Mouse (Mus musculus): ENCODE data around the gene Ifrd2. TPM values are rescaled to one million over a fixed set of nuclear protein-coding genes. Genes with fewer than 3 reads are reported as not detected.

The Ifrd2 gene
- polyA plus RNA-seq, 1 experiment from 2014 or later, result 171 TPM

DNA sequence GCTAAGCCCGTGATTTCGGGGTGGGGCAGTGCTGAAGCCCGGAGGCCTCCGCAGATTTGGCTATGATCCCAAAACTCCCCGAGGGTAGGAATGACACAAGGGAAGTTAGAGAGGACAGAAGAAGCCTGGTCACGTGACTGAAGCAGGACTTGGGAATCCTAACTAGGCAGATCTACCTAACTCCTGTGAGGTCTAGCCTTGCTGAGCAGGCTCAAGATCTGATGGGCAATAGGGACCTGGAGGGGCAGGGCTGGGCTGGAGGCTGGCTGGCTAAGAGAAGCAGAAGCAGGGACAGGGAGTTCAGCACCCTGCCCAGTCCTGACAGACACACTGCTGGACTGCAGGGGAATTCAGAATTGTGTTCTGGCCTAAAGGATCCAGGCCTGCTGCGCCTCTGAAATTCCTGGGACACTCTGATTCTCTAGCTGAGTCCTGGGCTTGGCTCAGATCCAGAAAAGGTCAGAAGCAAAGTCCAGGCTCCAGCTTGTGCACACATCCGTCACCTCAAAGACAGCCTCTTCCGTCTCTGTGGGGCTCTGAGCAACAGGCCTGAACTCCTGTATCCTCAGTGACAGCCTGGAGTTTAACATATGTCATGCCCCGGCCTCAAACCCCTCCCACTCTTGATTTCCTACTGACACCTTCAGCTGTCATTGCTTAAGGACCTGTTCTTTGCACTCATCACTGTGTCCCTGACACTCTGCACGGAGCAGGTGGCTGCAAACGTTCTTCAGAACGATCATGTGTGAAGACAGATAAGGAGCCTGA is 31.5 kb downstream of the Ifrd2 start:
- Histone ChIP-seq H3K9ac (no peak overlapping the region), H3K4me3 (no peak overlapping the region), H3K36me3 (peaks cover 86% of the 10 kb centered on the region), H3K27ac (peak overlapping the region; percentile 61), H3K9me3 (replicated peaks) (no peaks in the 10 kb centered on the region), H3K4me1 (peaks cover 27% of the 10 kb centered on the region), H3K27me3 (replicated peaks) (no peaks in the 10 kb centered on the region), H3K4me2 (no peak overlapping the region)
- WGBS (ENCODE audit: insufficient replicate concordance), result 57% methylated on average over 13 of the region's 13 CpGs
- ATAC-seq, result peak; percentile 60

DNA sequence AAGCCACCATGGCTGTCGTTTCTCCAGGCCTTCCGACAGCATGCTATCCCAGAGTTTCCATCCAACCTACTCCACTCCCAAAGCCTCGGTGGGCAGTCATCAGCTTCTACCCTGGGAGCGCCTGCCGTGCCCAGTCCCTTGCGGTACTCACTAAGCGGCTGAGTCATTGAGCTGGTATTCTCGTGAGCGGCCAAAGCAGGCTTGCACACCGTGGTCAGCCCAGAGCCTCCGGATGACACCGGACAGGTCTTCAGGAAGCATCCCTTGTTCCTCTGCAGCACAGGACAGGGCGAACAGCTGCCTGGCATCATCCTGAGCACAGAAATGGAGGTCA is 32.1 kb downstream of the Ifrd2 start:
- 68% methylated on average over 13 of the region's 13 CpGs for WGBS (ENCODE audit: insufficient replicate concordance)
- Histone ChIP-seq H3K4me2 (no peak overlapping the region), H3K4me3 (no peak overlapping the region), H3K27ac (peak overlapping the region; percentile 61), H3K4me1 (peaks cover 32% of the 10 kb centered on the region), H3K9me3 (replicated peaks) (no peaks in the 10 kb centered on the region), H3K9ac (no peak overlapping the region), H3K36me3 (peaks cover 85% of the 10 kb centered on the region), H3K27me3 (replicated peaks) (no peaks in the 10 kb centered on the region)
- ATAC-seq, result peak; percentile 8

DNA sequence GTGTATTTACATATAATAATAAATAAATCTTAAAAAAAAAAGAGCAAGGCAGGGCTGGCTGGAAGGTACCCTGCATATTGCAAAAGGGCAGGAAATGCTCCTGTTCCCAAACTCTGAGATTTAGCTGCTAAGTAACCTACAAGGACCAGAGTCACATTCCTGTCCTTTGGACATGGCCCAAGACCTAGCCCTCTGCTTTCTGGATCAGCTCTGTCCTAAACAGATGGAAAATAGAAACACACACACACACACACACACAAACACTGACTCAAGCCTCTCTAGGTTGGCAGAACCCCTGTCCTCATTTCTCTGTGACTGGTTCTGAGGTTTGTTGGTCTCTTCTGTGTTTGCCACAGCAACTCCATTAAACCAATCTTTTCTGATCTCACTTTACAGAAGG is 33.5 kb downstream of the Ifrd2 start:
- Histone ChIP-seq H3K4me3 (no peak overlapping the region), H3K9me3 (replicated peaks) (no peaks in the 10 kb centered on the region), H3K4me1 (peaks cover 47% of the 10 kb centered on the region), H3K27ac (no peak overlapping the region), H3K36me3 (peaks cover 84% of the 10 kb centered on the region), H3K4me2 (no peak overlapping the region), H3K9ac (no peak overlapping the region), H3K27me3 (replicated peaks) (no peaks in the 10 kb centered on the region)
- ATAC-seq, result no peak

DNA sequence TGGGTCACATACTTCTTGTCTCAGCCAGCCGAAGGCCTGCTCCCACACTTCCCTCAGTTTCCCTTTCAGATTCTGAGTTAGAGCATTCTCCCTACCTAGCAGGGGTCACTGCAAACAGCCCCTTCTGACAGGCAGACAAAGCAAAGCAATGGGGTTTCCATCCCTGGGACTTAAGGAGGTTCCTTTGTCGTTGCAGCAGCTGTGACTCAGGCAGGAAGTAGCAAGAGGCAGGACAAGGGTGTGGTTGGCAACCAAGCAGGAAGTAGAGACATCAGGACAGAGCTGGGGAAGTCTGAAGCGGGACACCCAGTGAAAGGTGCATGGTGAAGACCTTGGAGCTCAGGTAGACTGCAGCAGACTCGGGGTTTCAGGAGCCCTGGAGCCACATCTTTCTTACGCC is 37.1 kb downstream of the Ifrd2 start:
- Histone ChIP-seq H3K4me1 (peaks cover 70% of the 10 kb centered on the region), H3K4me3 (no peak overlapping the region), H3K9me3 (replicated peaks) (no peaks in the 10 kb centered on the region), H3K9ac (no peak overlapping the region), H3K4me2 (peak overlapping the region; percentile 17; the same call in 1 of the 2 replicates), H3K27ac (peak overlapping the region; percentile 34; the same call in 1 of the 2 replicates), H3K36me3 (peaks cover 75% of the 10 kb centered on the region), H3K27me3 (replicated peaks) (no peaks in the 10 kb centered on the region)
- WGBS (ENCODE audit: insufficient replicate concordance), result 39% methylated on average over 5 of the region's 5 CpGs
- no peak for ATAC-seq

DNA sequence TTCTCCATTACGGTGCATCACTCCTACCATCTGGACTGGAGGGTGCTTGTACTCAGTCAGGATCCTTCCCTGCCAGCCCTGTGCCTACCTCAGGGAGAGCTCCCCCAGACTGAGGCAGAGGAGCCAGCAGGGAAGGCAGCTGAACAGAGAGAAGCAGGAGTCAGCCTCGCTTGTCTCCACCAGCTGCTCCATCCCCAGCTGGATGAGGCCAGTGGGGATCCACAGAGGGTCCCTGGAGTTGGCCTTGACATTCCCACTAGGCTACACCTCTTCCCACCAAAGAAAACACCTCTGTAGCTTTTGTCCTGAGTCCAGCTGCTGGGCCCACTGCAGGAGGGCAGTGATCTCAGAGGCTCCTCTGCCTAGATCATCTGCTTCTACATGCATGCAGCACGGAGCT is 37.5 kb downstream of the Ifrd2 start:
- Histone ChIP-seq H3K27me3 (replicated peaks) (no peaks in the 10 kb centered on the region), H3K9me3 (replicated peaks) (no peaks in the 10 kb centered on the region), H3K27ac (0 out of 2 replicates have a peak overlapping the region, but pooled peaks have one; percentile 34), H3K4me3 (no peak overlapping the region), H3K4me2 (peak overlapping the region; percentile 17; the same call in 1 of the 2 replicates), H3K36me3 (peaks cover 71% of the 10 kb centered on the region), H3K4me1 (peaks cover 70% of the 10 kb centered on the region), H3K9ac (no peak overlapping the region)
- 68% methylated on average over 3 of the region's 3 CpGs for WGBS (ENCODE audit: insufficient replicate concordance)
- no peak for ATAC-seq

DNA sequence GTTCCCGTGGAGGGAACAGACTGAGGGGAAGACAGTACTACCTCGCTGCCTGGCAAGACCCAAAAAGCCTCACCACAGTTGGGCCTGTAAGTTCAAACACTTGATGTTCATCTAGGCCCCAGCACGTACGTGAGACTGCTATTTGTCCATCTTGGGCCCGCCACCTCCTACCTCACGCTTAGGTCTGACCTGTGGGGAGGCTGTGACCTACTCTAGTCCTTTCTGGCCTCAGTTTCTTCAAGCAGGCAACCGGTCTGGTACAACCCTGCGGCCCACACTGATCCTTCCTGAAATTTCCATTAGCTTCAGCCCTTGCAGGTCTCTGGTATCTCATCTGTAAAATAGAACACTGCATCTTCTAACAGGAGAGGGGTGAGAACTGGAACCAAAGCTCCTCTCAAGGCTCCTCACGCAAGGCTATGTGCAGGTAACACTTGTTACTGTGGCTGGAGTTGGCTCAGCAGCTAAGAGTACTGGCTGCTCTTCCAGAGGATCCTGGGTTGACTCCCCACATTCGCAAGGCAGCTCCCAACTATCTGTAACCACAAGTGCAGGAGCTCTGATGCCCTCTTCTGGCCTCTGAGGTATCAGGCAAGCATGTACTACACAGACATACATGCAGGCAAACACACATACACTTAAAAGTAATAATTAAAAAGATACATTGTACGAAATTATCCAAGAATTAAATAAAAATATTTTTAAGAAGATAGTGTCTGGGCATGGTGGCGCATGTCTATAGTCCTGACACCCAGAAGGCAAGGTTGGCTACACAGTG is 38.1 kb downstream of the Ifrd2 start:
- Histone ChIP-seq H3K4me2 (peak overlapping the region; percentile 47; the same call in 1 of the 2 replicates), H3K4me1 (peaks cover 70% of the 10 kb centered on the region), H3K27ac (peak overlapping the region; percentile 34; the same call in 1 of the 2 replicates), H3K9ac (no peak overlapping the region), H3K27me3 (replicated peaks) (no peaks in the 10 kb centered on the region), H3K36me3 (peaks cover 67% of the 10 kb centered on the region), H3K9me3 (replicated peaks) (no peaks in the 10 kb centered on the region), H3K4me3 (no peak overlapping the region)
- no peak for ATAC-seq
- 82% methylated on average over 12 of the region's 12 CpGs for WGBS (ENCODE audit: insufficient replicate concordance)

DNA sequence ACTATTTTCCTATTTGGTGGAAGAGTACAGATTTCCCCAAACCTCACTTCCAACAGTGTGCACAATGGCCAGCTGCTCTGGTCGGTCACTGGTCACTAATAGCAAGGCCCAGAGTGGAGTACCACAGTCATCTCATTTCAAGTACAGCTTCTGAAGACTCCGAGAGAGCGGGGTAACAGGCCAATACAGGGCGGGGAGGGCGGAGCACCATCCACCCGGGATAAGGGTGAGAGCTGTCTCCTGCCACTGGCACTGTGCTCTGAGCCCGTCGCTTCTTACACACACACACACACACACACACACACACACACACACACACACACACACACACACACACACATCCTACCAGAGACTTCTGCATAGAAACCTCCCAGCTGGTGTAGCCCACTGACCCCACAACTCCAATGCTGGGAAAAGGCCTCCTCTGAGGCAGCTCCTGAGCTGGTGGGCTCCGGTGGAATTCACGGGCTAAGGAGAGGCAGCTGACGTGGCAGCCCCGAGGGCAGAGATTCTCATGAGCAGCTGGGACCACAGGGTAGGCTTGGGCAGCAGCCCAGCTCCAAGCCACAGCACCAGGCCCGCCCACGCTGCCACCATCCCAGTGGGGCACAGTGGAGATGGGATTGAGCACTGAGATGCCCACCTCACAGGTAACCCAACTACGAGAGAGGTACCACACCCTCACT is 38.9 kb downstream of the Ifrd2 start:
- peaks cover 73% of the 10 kb centered on the region for H3K36me3 ChIP-seq
- peak overlapping the region; percentile 47 for H3K4me2 ChIP-seq
- no peaks in the 10 kb centered on the region for H3K9me3 ChIP-seq (replicated peaks)
- ATAC-seq, result peak; percentile 33; the same call in 1 of the 2 replicates
- peak overlapping the region; percentile 45 for H3K9ac ChIP-seq
- no peak overlapping the region for H3K4me3 ChIP-seq
- H3K27ac ChIP-seq, result peak overlapping the region; percentile 91
- H3K4me1 ChIP-seq, result peaks cover 75% of the 10 kb centered on the region
- WGBS (ENCODE audit: insufficient replicate concordance), result 42% methylated on average over 15 of the region's 15 CpGs
- H3K27me3 ChIP-seq (replicated peaks), result no peaks in the 10 kb centered on the region

DNA sequence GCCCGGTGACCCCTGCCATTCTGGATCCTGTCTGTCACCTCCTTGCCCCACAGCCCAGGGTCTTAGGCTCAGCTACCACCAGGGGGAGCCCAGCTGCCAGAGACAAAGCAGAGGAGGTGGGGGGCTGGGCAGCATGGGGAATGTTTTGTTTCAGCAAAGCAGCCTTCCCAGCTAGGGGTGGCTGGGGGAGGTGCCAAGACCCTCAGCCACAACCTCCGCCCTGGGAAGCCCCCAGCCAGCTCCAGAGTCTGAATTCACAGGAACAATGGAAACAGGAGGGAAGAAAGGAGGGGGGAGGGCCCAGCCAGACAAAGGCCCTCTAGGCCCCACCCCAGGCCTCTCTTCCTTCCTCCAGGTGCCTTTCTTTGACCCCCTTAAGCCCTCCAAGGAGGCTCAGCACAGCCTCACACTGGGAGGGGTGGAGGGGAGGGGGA is 39.4 kb downstream of the Ifrd2 start:
- H3K4me3 ChIP-seq, result no peak overlapping the region
- H3K4me2 ChIP-seq, result peak overlapping the region; percentile 47
- WGBS (ENCODE audit: insufficient replicate concordance), result 4% methylated on average over 2 of the region's 2 CpGs
- H3K27me3 ChIP-seq (replicated peaks), result no peaks in the 10 kb centered on the region
- H3K4me1 ChIP-seq, result peaks cover 81% of the 10 kb centered on the region
- H3K9me3 ChIP-seq (replicated peaks), result no peaks in the 10 kb centered on the region
- peak; percentile 44; the same call in 1 of the 2 replicates for ATAC-seq
- H3K36me3 ChIP-seq, result peaks cover 78% of the 10 kb centered on the region
- H3K27ac ChIP-seq, result peak overlapping the region; percentile 91
- H3K9ac ChIP-seq, result peak overlapping the region; percentile 45

DNA sequence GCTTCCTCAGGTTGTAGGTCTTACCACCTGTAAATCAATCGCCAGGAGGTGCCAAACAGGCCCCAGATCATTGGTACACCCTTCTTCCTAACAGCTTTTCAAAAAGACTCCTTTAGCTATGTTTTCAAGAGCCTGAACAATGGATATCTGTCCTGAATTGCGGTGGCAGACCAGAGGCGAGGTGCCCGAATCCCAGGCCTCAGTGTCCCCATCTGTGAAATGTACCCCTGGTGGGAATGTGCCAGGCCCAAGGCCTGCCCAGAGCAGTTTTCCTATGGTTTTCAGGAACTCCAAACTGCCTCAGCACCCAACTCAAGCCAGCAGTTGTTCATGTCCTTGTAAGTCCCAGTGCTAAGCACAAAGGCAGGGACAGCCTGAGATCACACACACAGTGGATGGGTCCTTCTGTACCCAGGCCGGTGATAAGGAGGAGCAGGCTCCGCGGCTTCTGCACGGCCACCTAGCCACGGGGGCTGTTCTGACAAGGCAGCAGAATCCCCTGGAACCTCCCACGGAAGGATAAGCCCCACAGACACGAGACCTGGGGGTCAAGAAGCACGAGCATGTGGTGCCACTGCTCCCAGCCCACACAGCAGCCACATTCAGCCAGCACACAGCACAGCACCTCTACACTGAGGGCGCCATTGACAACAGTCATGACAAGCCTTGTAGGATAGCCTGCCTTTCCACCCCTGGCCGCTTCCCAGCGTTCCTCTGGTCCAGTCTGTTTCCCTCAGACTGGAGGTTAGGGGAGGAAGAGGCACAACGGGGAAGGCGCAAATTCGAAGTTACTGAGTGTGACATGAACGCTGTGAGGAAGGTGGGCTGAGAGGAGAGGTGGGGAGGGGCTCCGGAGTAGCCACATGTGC is 40.2 kb downstream of the Ifrd2 start:
- H3K36me3 ChIP-seq, result peaks cover 75% of the 10 kb centered on the region
- H3K9ac ChIP-seq, result peak overlapping the region; percentile 45
- ATAC-seq, result no peak
- no peak overlapping the region for H3K4me3 ChIP-seq
- H3K4me1 ChIP-seq, result peaks cover 89% of the 10 kb centered on the region
- no peaks in the 10 kb centered on the region for H3K27me3 ChIP-seq (replicated peaks)
- H3K4me2 ChIP-seq, result peak overlapping the region; percentile 47
- no peaks in the 10 kb centered on the region for H3K9me3 ChIP-seq (replicated peaks)
- WGBS (ENCODE audit: insufficient replicate concordance), result 40% methylated on average over 20 of the region's 20 CpGs
- peak overlapping the region; percentile 91 for H3K27ac ChIP-seq

DNA sequence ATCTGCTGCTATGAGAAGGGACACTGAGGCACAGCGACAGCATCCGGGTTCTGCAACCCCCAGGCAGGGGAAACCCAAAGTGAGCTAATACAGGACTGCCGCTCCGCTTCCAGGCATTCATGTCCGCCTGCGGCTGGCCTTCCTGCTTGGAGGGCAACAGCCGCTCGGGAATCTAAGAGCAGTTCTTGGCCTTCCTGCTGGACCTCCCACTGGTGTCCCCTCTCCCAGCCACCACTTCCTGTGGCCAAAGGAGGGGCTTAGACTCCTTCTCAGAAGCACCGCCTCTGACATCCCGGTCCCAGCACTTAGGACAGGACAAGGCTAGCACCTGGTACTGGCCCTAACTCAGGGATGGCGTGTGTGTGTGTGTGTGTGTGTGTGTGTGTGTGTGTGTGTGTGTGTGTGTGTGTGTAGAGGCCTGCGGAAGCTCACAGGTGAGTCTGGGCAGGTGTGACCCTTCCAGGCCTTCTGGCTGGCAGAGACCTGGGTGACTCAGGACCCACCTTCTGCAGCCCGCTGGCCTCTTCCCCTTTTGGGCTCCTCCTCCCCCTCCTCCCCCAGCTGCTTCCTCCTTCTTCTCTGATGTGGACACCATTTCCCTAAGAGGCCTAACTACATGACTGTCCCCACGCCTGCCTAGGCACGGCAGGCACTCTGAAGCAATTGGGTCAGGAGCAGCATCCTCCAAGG is 41.4 kb downstream of the Ifrd2 start:
- Histone ChIP-seq H3K4me1 (peaks cover 99% of the 10 kb centered on the region), H3K4me3 (peak overlapping the region; percentile 8; the same call in 1 of the 2 replicates), H3K27ac (peak overlapping the region; percentile 91), H3K4me2 (peak overlapping the region; percentile 47), H3K9me3 (replicated peaks) (no peaks in the 10 kb centered on the region), H3K9ac (peak overlapping the region; percentile 18), H3K36me3 (peaks cover 62% of the 10 kb centered on the region), H3K27me3 (replicated peaks) (no peaks in the 10 kb centered on the region)
- ATAC-seq, result no peak
- 49% methylated on average over 15 of the region's 15 CpGs for WGBS (ENCODE audit: insufficient replicate concordance)

DNA sequence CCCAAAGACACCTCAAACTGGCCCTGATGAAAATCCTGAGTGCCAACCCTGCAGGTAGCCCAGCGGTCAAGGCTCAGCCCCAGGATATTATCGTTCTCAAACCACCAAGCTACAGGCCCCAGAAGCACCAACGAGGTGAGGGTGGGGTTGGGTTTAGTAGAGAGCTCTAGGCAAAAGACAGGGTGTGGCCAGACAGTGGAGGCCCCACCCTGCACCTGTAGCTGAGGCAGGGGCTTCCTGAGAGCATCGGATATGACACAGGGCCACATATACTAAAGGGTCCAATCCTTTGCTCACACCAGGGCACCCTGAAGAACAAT is 41.9 kb downstream of the Ifrd2 start:
- H3K36me3 ChIP-seq, result peaks cover 58% of the 10 kb centered on the region
- H3K9ac ChIP-seq, result peak overlapping the region; percentile 18; the same call in 1 of the 2 replicates
- no peaks in the 10 kb centered on the region for H3K9me3 ChIP-seq (replicated peaks)
- peak overlapping the region; percentile 47 for H3K4me2 ChIP-seq
- H3K27me3 ChIP-seq (replicated peaks), result no peaks in the 10 kb centered on the region
- H3K27ac ChIP-seq, result peak overlapping the region; percentile 91
- peaks cover 100% of the 10 kb centered on the region for H3K4me1 ChIP-seq
- WGBS (ENCODE audit: insufficient replicate concordance), result 12% methylated on average over 4 of the region's 4 CpGs
- peak overlapping the region; percentile 8; the same call in 1 of the 2 replicates for H3K4me3 ChIP-seq
- peak; percentile 23; the same call in 1 of the 2 replicates for ATAC-seq
